Mouse (Mus musculus): ENCODE measurements around the gene Treml4. TPM values are rescaled to one million over a fixed set of nuclear protein-coding genes. Genes with fewer than 3 reads are reported as not detected.

The Treml4 gene
- total RNA-seq, 2 experiments from 2014 or later, result 0.34 TPM; not detected in 1

DNA sequence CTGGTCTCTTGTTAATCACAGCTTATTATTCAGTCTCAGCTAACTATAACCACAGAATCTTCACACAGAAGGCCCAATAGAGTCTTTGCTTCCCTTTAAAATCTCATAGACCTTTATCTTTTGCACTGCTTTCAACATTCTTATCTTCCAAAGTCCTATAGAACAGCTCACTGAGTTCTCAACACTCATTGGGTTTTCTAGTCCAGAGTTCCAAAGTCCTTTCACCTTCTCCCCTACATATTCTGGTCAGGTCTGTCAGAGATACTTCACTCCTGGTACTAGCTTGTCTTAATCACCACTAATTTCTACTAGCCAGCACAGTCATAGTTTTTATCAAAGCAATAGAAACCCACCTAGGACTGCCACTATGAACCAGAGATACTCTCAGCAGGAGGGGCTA lies 7.5 kb upstream of the Treml4 start:
- TF ChIP-seq CTCF (IDR thresholded peaks at IDR 0.05), result no peak
- intact Hi-C loops (cut with DNase I), result no loop called here
- no peak overlapping the region for H3K4me3 ChIP-seq
- no peak for DNase-seq (ENCODE audit: extremely low spot score in 1 of 2, low spot score in 2 of 2)
- no peak overlapping the region for H3K27ac ChIP-seq

DNA sequence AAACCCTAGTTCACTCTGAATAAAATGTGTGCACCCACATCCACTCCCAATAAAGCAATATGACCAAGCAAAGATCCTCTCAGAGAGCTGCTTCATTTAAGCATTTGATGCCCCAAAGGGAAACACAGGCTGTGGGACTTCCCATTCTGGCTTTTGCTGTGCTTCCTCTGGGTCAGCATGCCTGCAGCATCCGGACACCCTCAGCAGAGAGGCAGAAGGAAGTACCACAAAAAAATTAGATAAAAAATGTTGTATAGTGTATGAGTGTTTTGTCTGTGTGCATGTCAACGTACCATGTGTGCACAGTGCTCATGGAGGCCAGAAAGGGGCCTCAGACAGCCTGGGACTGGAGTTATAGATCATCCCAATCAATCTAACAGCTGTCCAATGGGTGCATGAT lies 2.2 kb upstream of the Treml4 start:
- Histone ChIP-seq H3K27ac (no peak overlapping the region), H3K4me3 (no peak overlapping the region)
- DNase-seq (ENCODE audit: extremely low spot score in 1 of 2, low spot score in 2 of 2), result no peak
- intact Hi-C loops (cut with DNase I), result no loop called here
- TF ChIP-seq CTCF (IDR thresholded peaks at IDR 0.05), result no peak

DNA sequence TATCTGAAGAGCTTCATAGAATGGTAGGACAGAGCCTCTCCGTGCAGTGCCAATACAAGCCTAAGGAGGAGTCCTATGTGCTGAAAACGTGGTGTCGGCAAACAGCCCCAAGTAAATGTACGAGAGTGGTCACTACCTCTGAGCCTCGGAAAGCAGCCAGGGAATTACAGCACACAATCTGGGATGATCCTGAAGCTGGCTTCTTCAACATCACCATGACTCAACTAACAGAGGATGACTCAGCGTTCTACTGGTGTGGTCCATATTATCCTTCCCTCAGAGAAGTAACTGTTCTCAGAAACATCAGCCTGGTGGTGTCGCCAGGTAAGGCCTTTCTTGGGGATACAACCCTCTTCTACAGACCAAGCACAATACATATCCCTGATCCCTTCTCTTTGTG lies 567 bp downstream of the Treml4 start:
- intact Hi-C loops (cut with DNase I), result no loop called here
- TF ChIP-seq CTCF (IDR thresholded peaks at IDR 0.05), result no peak
- H3K27ac ChIP-seq, result no peak overlapping the region
- no peak overlapping the region for H3K4me3 ChIP-seq
- DNase-seq (ENCODE audit: extremely low spot score in 1 of 2, low spot score in 2 of 2), result no peak

DNA sequence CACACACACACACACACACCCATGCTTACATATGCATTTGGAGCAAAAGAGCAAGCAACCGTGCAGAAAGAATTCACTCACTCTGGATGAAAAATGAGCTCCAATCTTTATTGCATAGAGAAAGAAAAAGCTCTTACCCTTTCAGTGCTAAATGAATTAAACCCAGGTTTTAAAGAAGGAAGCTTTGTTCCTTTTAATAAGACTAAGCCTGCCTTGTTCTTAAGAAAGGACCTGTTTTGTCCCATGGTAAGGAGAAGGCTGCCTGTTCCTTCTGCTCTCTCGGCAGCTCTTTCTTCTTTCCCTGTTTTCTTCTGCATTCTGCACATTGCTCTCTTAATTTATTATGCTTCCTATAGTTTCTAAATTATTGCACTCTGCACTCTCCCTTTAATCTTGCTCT lies 2.0 kb downstream of the Treml4 start:
- DNase-seq (ENCODE audit: extremely low spot score in 1 of 2, low spot score in 2 of 2), result no peak
- no peak for TF ChIP-seq CTCF (IDR thresholded peaks at IDR 0.05)
- intact Hi-C loops (cut with DNase I), result no loop called here
- no peak overlapping the region for H3K27ac ChIP-seq
- no peak overlapping the region for H3K4me3 ChIP-seq

DNA sequence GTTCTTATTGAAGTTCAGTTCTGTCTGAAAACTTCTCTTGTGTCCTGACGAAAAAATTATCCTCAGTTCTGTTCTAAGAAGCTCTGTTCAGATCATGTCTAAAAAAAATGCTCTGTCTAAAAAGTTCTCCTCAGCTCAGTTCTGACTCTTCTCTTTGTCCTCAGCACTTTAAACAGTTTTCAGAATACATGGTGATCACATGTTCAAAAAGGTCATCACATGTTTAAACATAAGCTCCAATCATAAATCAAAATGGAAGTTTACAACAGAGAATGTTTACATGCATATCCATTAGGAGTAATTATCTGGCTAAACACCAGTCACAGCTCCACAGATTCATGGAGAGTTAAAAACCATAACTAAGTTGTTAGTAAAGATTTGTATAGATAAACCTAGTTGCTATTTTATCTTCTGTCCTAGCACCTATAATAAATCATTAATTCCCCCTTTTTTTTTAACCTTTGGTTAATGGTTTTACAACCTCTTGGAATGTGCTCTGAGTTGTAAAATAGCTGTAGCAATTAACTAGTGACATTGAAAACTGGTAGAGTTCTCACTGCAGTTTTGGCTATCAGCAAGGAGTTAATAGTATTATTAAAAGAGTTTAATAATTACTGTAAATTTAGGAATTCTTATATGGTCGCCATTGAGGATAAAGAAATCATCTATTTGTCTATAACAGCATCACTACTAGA lies 2.7 kb downstream of the Treml4 start:
- DNase-seq (ENCODE audit: extremely low spot score in 1 of 2, low spot score in 2 of 2), result no peak
- Histone ChIP-seq H3K27ac (no peak overlapping the region), H3K4me3 (no peak overlapping the region)
- intact Hi-C loops (cut with DNase I), result no loop called here
- no peak for TF ChIP-seq CTCF (IDR thresholded peaks at IDR 0.05)

DNA sequence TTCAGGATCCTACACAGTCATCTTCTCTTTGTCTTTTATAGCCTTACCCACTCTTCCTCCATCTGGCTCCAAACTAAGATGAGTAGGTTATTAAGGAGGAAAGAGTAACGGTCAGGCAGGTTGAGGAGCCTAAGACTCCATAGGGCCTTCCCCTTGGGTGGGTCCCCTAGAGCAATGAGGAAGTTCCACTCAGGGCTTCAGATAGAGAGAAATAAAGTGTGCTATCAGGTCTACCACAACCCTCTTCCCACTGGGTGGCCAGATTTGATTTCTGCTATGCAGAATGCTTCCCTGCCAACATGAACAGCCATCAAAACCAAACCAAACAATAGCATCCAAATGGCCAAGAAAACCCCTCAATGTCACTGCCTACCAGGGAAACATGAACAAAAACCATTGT lies 3.5 kb downstream of the Treml4 start:
- no peak for TF ChIP-seq CTCF (IDR thresholded peaks at IDR 0.05)
- Histone ChIP-seq H3K27ac (no peak overlapping the region), H3K4me3 (no peak overlapping the region)
- DNase-seq (ENCODE audit: extremely low spot score in 1 of 2, low spot score in 2 of 2), result no peak
- intact Hi-C loops (cut with DNase I), result no loop called here

DNA sequence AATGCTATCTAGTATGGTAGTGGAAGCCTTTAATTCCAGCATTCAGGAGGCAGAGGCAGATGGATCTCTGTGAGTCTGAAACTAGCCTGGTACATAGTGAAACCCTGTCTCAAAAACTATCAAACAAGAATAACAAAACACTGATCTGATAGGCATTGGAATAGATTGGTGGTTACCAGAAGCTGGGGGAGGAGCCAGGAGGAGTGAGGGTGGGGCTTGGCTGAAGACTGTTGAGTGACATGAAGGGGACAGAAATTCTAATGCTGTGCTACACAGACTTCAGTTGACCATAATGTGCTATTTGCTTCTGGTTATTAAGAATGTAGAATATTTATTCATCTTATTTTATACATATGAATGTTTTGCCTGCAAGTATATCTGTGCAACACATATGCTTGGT lies 4.2 kb downstream of the Treml4 start:
- Histone ChIP-seq H3K27ac (no peak overlapping the region), H3K4me3 (no peak overlapping the region)
- no peak for DNase-seq (ENCODE audit: extremely low spot score in 1 of 2, low spot score in 2 of 2)
- TF ChIP-seq CTCF (IDR thresholded peaks at IDR 0.05), result no peak
- intact Hi-C loops (cut with DNase I), result no loop called here

DNA sequence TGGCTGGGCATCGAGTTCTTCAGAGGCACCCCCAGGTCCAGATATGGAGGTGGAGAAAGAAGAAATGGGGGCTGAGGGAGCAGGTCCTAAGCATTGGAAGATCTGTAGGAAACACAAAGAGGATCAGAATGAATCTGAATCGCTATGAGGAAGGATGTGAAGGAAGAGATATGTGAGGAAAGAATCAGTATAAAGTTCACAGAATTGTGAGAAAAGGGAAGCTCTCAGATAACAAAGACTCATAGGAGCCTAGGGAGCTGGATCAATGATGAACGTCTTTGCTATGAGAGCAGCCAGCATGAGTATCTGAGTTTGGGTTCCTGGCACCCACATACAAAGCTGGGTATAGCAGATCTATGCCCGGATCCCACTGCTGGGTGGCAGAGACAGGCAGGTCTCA lies 5.7 kb downstream of the Treml4 start:
- DNase-seq (ENCODE audit: extremely low spot score in 1 of 2, low spot score in 2 of 2), result no peak
- H3K4me3 ChIP-seq, result no peak overlapping the region
- TF ChIP-seq CTCF (IDR thresholded peaks at IDR 0.05), result no peak
- H3K27ac ChIP-seq, result no peak overlapping the region
- intact Hi-C loops (cut with DNase I), result no loop called here

DNA sequence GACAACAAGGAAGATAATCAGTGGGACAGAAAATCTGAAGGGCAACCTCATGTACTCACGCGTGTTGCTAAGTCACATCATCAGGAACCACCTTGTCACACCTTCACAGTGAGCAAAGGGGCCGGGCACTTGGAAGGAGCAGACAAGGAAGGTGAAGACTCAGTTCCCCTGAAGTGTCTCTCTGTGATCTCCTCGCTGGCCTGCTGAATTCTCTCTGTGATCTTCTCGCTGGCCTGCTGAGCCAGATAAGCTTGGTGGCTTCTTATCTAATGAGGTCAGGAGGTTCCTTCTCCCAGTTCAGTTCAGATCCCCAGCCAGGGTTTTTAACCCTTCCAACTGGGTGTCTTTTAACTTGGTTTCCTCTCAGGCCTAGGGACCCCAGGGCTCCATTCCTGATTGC lies 8.1 kb downstream of the Treml4 start:
- Histone ChIP-seq H3K27ac (no peak overlapping the region), H3K4me3 (no peak overlapping the region)
- no peak for DNase-seq (ENCODE audit: extremely low spot score in 1 of 2, low spot score in 2 of 2)
- TF ChIP-seq CTCF (IDR thresholded peaks at IDR 0.05), result no peak
- intact Hi-C loops (cut with DNase I), result no loop called here

DNA sequence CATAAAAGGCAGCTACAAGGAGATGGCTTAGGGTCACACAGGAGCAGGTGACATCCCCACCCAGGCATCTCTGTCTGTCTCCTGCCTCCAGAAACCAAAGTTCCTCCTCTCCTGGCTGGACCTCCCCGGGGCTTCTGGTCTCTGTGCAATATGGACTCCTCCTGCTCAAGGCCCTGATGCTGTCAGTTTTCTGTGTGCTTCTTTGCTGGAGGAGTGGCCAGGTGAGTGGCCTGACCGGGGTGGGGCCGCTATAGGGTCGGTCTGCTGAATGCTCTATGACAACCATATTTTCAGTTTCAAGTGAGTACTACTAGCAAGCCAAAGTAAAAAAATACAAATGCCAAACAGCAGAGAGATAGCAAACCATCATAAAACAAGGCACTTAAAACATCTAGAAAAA lies 8.5 kb downstream of the Treml4 start:
- intact Hi-C loops (cut with DNase I), result no loop called here
- no peak overlapping the region for H3K27ac ChIP-seq
- H3K4me3 ChIP-seq, result no peak overlapping the region
- no peak for DNase-seq (ENCODE audit: extremely low spot score in 1 of 2, low spot score in 2 of 2)
- no peak for TF ChIP-seq CTCF (IDR thresholded peaks at IDR 0.05)

DNA sequence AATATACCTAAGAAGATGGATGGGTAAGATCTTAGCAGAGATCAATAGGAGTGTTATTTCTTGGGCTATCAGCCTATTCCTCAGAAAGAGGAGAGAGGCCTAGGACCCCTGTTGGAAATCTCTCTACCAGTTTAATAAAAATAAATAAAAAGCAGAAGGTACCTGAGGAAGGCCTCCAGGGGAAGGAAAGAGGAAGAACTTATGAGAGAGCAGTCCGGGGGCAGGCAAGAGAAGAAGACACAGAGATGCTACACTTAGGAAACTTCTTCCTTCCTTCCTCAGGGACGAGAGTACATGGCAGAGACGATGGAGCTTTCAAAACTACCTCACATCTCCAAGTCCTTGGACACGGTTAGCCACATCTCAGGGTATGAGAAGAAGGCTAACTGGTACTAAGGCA lies 10.0 kb downstream of the Treml4 start:
- no peak overlapping the region for H3K4me3 ChIP-seq
- no peak for TF ChIP-seq CTCF (IDR thresholded peaks at IDR 0.05)
- no peak overlapping the region for H3K27ac ChIP-seq
- DNase-seq (ENCODE audit: extremely low spot score in 1 of 2, low spot score in 2 of 2), result no peak
- intact Hi-C loops (cut with DNase I), result loop anchor here (2.0 kb wide), 1 partner anchor 137 kb away; the partner anchor contains the start of gene Oard1

DNA sequence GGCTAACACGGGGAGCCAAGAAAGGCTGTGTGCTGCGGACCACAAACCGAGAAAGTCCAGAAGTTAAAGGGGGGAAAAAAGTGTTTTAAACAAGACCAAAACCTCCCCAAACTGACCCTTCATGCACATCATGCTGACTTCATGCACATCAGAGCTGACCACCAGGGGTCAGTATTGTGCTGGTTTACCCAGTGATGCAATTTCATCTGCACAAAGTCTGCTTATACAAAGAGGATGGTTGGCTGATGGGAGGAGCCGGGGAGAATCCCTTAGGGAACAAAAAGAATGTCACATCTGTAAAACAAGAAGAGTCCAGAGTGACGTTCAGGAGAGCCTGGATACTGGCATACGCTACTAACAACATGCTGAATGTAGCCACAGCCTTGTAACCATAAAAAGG lies 10.8 kb downstream of the Treml4 start:
- TF ChIP-seq CTCF (IDR thresholded peaks at IDR 0.05), result peak; percentile 88
- peak; percentile 73 to 82 for DNase-seq (ENCODE audit: extremely low spot score in 1 of 2, low spot score in 2 of 2)
- Histone ChIP-seq H3K27ac (no peak overlapping the region), H3K4me3 (no peak overlapping the region)
- intact Hi-C loops (cut with DNase I), result loop anchor here (1.0 to 2.0 kb wide), 2 partner anchors 62 to 136 kb away; partner anchors contain the start of gene Oard1

DNA sequence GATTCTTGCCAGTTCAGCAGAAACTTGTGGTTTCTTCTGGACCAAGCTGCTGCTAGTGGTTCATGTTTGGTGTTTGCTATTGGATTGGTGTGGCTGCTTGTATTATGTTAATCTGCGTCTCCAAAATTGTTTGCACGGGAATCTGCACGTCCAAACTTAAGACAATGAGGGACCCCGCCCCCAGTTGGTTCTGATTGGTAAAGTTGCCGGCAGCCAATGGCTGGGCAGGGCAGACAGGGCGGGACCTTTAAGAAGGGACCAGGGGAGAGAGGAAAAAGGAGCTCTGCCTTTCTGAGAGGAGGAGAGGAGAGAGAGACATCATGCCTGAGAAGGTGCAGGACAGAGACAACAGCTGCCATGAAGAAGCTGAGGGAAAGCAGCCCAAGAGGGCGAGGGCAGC lies 11.6 kb downstream of the Treml4 start:
- intact Hi-C loops (cut with DNase I), result loop anchor here (1.0 to 2.0 kb wide), 2 partner anchors 62 to 135 kb away; partner anchors contain the start of gene Oard1
- TF ChIP-seq CTCF (IDR thresholded peaks at IDR 0.05), result no peak
- Histone ChIP-seq H3K4me3 (no peak overlapping the region), H3K27ac (no peak overlapping the region)
- no peak for DNase-seq (ENCODE audit: extremely low spot score in 1 of 2, low spot score in 2 of 2)

All from left cerebral cortex, adult 2 months (tissue).